7 mouse cellular contexts compared by ENCODE assay signal in the genomic region with DNA sequence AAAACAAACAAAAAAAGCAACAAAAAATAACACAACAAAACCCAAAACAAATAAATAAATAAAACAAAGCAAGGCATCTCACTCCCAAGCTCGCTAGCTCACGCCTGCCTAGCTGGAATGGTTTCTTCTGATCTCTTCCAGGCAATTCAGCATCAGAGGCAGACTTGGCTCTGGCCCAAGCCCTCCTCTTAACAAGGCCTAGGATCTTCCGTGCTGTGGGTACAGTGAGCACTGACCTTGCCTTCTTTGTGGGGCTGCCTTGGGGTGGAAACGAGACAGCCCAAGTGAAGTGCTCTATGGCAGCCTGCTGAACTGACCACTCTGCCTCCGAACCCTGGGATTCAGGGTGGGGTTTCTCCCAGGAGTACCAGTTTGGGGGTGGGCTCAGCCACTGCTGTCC. TPM values are rescaled to one million over a fixed set of nuclear protein-coding genes. Genes with fewer than 3 reads are reported as not detected.
A peak's percentile ranks its signal among the peaks of the same experiment; 100 is the strongest.
DNase-seq lines count a peak whose midpoint lies in the region; ATAC-seq and TF ChIP-seq lines count a peak whose summit lies in the region.

No protein-coding gene starts in this region.

- no peaks in the 10 kb centered on the region for H3K9me3 ChIP-seq in hindbrain, postnatal 0 days (ENCODE audit: low read length)
- H3K9me3 ChIP-seq in midbrain, postnatal 0 days (ENCODE audit: low read length), result no peaks in the 10 kb centered on the region

- intact Hi-C loops in left cerebral cortex, adult 2 months (cut with DNase I), result no loop called here

- peak; percentile 28; the same call in 1 of the 2 replicates for ATAC-seq in hindbrain, postnatal 0 days
- ATAC-seq in midbrain, postnatal 0 days (ENCODE audit: low FRiP score), result peak; percentile 39; the same call in 1 of the 2 replicates

- no peak for TF ChIP-seq CTCF in hindbrain, postnatal 0 days (IDR thresholded peaks at IDR 0.05; ENCODE audit: low read depth)
- no peak for TF ChIP-seq CTCF in left cerebral cortex, adult 2 months (IDR thresholded peaks at IDR 0.05)
- no peak for TF ChIP-seq CTCF in midbrain, postnatal 0 days (IDR thresholded peaks at IDR 0.05)

- H3K27ac ChIP-seq in hindbrain, postnatal 0 days, result peak overlapping the region; percentile 94
- peak overlapping the region; percentile 98 for H3K27ac ChIP-seq in left cerebral cortex, adult 2 months
- H3K27ac ChIP-seq in midbrain, postnatal 0 days (ENCODE audit: low read depth, low read length), result peak overlapping the region; percentile 97

- no peaks in the 10 kb centered on the region for H3K27me3 ChIP-seq in hindbrain, postnatal 0 days (ENCODE audit: insufficient read depth, low read length)
- no peaks in the 10 kb centered on the region for H3K27me3 ChIP-seq in midbrain, postnatal 0 days (ENCODE audit: insufficient read depth, low read length)

- H3K9ac ChIP-seq in hindbrain, postnatal 0 days (replicated peaks; ENCODE audit: low read length), result peak overlapping the region; percentile 38
- H3K9ac ChIP-seq in midbrain, postnatal 0 days (replicated peaks; ENCODE audit: low read length, poor library complexity, severe bottlenecking), result peak overlapping the region; percentile 44

- H3K36me3 ChIP-seq in hindbrain, postnatal 0 days (ENCODE audit: insufficient read depth, low read length), result no peaks in the 10 kb centered on the region
- H3K36me3 ChIP-seq in midbrain, postnatal 0 days (ENCODE audit: insufficient read depth, low read length), result no peaks in the 10 kb centered on the region

- H3K4me1 ChIP-seq in hindbrain, postnatal 0 days (ENCODE audit: insufficient read depth, low read length), result peaks cover 27% of the 10 kb centered on the region
- H3K4me1 ChIP-seq in midbrain, postnatal 0 days (ENCODE audit: insufficient read depth, low read length), result peaks cover 21% of the 10 kb centered on the region

- 8% methylated on average over 5 of the region's 5 CpGs for WGBS in hindbrain, postnatal 0 days
- WGBS in midbrain, postnatal 0 days, result 16% methylated on average over 5 of the region's 5 CpGs

- H3K4me3 ChIP-seq in hindbrain, postnatal 0 days (ENCODE audit: low read length), result no peak overlapping the region
- no peak overlapping the region for H3K4me3 ChIP-seq in left cerebral cortex, adult 2 months
- no peak overlapping the region for H3K4me3 ChIP-seq in midbrain, postnatal 0 days (ENCODE audit: low read depth, low read length)

- peak overlapping the region; percentile 8; the same call in 1 of the 2 replicates for H3K4me2 ChIP-seq in hindbrain, postnatal 0 days (ENCODE audit: low read depth, low read length)
- no peak overlapping the region for H3K4me2 ChIP-seq in midbrain, postnatal 0 days (ENCODE audit: low read depth, low read length, poor library complexity, severe bottlenecking)

- DNase-seq in NIH3T3 (ENCODE audit: low read depth), result peak; percentile 67
- peak; percentile 91 for DNase-seq in brain, adult 2 months (ENCODE audit: low read depth, low spot score)
- peak; percentile 51 for DNase-seq in gastrocnemius, adult 18-20 months (ENCODE audit: low spot score)
- DNase-seq in hindbrain, postnatal 0 days (ENCODE audit: low spot score), result peak; percentile 89
- DNase-seq in left cerebral cortex, adult 2 months (ENCODE audit: extremely low spot score in 1 of 2, low spot score in 2 of 2), result peak; percentile 63 to 64
- peak; percentile 89 for DNase-seq in midbrain, postnatal 0 days (ENCODE audit: low spot score)
- DNase-seq in thymus, postnatal 10 days (ENCODE audit: low spot score in 2 of 2), result no peak

RNA-seq across cellular contexts. Expression of gene Cstad, which starts 52.0 kb away (rescaled TPM):
- 1 to 10 TPM; 1.1 TPM for total RNA-seq in gastrocnemius, adult 18-20 months (2021)
- total RNA-seq in hindbrain, postnatal 0 days (2014; rRNA removed), result 1.3 and 4.6 TPM in 2 replicates
- polyA plus RNA-seq in hindbrain, postnatal 0 days (2015; fragmentation: Nextera tagmentation; extraction: Ambion mirVana), result 0.54 TPM in 1 of 2 replicates, not detected in the other
- total RNA-seq in left cerebral cortex, adult 2 months (2021), result 1 to 10 TPM; 2.8 to 5.7 TPM
- 0.55 and 2.2 TPM in 2 replicates for total RNA-seq in midbrain, postnatal 0 days (2014; rRNA removed)
- polyA plus RNA-seq in midbrain, postnatal 0 days (2015; fragmentation: Nextera tagmentation; extraction: Ambion mirVana), result 0.64 and 0.70 TPM in 2 replicates

Comparison
In these comparisons a context has a peak if more than half of its experiments do, and no peak if none do; other contexts are left out.
1. DNase-seq: peak in NIH3T3 (single experiment), brain, adult 2 months (single experiment), gastrocnemius, adult 18-20 months (single experiment), hindbrain, postnatal 0 days (single experiment), left cerebral cortex, adult 2 months (2 of 2) and midbrain, postnatal 0 days (single experiment); none in thymus, postnatal 10 days (0 of 2).
2. Peak in every context shown above with its lines, with median percentiles within 50 percentile points of each other: H3K27ac ChIP-seq.